Mouse (Mus musculus): Measurements from ENCODE around the gene Cypt15.
"Not testable (repeated sequence)": the region's sequence is repeated elsewhere in the genome, so short reads cannot be mapped to it uniquely, and the experiment has no call there.

Gene Cypt15

GRCm38 (mm10) chrX:39345967-39346366 lies at the start of gene Cypt15:
Gene Cypt15, plus strand, starts transcription at chrX:39346267.
- DNase-seq (ENCODE audit: low read depth, low spot score), result not testable (repeated sequence)

GRCm38 (mm10) chrX:39370932-39371331 lies 24.9 kb downstream of the Cypt15 start:
- no peak for DNase-seq (ENCODE audit: low read depth, low spot score)

- DNase-seq (ENCODE audit: low read depth, low spot score), result no peak
Observed at GRCm38 (mm10) chrX:39378830-39379229, 32.8 kb downstream of the Cypt15 start.

- DNase-seq (ENCODE audit: low read depth, low spot score), result no peak
Observed at GRCm38 (mm10) chrX:39383806-39384205, 37.7 kb downstream of the Cypt15 start.
